Mouse (Mus musculus) neural tube, embryonic 10.5 days (tissue): ENCODE results near the gene Gtdc1.
"Not testable (repeated sequence)": the region's sequence is repeated elsewhere in the genome, so short reads cannot be mapped to it uniquely, and the experiment has no call there.

Experiments
- DNase-seq: peaks from one replicate; pipeline ENCODE4 v3.0.0-alpha.2; 2017; ENCODE audit warnings: low spot score; ENCODE audit errors: extremely low spot score

Gene Gtdc1

DNA sequence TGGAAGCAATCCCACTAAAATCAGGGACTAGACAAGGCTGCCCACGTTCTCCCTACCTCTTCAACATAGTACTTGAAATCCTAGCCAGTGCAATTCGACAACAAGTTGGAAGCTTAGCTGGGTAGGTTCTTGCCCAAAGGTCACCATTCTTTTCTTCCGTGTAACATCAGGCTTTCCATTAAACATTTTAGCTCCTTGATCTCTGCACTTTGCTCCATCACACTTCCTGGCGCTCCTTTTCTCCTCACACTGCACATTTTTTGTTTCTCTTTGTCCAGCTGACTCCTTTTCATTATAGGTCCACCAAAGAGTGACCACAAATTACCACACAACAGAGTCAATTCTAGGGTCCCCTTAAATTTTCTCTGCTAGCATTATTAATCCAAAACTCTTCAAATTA is 144.7 kb downstream of the Gtdc1 start:
- no peak for DNase-seq

DNA sequence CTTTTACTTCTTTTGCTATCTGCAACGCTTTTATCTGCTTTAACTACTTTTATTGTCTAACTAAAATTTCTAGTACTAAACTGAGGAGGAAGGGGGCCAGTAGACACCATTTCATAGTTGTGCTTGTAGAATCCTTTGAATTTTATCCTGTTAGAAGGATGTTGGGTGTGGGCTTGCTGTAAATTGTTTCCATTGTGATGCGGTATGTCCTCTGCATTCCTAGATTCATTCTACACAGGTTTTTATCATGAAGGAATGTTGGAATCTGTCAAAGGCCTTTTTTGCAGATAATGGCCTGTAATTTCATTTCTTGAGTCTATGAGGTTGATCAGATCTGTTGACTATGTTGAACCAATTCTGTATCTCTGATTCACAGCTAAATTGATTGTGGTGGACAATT is 146.5 kb downstream of the Gtdc1 start:
- DNase-seq = no peak

DNA sequence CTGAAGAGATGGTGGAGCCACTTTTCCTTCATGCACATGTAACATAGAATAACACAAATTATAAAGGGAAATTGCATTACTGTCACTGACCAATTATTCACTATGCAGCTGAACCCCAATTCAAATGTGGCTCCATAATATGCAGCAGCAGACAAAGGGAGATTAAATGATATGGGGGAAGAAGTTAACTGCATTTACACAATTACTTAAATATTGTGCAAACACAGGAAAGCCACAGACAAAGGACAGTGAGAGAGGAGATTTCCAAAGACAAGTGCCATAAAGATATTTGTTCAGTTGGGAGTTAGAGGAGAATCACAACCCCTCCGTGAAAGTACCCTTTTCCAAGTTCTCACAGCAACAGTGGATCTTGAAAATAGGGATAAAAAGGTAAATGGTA is 163.6 kb downstream of the Gtdc1 start:
- no peak for DNase-seq

DNA sequence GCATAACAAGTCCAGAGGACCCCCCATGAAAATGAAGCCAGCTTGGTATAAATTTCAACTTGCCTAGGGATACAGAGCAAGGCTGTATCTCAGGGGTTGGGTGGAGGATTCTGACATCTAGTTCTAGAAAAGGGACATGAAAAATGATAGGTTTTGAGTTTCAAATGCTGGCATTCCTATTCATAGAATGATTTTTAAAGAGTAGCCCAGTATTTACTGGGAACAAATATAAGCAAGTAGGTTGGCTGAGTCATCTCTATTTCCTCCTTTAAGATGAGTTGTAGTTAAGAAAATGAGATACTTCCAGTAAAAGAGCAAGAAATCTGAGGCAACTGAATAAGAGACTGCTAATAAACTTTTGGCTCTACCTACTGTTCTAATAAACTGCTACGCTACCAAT is 190.8 kb downstream of the Gtdc1 start:
- DNase-seq = no peak

DNA sequence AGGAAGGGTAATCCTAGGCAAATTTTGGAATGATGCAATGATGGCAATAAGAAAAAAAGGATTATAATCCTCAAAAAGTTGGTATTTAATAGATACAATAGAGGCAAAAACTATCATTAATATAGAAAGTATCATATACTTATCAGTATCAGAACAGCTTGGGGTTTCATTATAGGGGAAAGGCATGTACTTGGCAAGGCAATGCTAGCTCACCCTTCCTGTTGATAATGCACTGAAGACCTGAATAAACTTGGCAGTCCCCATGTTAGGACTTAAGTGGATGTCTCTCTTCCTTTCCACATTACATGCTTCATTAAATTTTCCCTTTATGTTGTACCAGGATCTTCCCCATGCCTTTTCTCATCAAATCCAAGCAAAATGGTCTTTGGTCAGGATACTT is 206.0 kb downstream of the Gtdc1 start:
- no peak for DNase-seq

DNA sequence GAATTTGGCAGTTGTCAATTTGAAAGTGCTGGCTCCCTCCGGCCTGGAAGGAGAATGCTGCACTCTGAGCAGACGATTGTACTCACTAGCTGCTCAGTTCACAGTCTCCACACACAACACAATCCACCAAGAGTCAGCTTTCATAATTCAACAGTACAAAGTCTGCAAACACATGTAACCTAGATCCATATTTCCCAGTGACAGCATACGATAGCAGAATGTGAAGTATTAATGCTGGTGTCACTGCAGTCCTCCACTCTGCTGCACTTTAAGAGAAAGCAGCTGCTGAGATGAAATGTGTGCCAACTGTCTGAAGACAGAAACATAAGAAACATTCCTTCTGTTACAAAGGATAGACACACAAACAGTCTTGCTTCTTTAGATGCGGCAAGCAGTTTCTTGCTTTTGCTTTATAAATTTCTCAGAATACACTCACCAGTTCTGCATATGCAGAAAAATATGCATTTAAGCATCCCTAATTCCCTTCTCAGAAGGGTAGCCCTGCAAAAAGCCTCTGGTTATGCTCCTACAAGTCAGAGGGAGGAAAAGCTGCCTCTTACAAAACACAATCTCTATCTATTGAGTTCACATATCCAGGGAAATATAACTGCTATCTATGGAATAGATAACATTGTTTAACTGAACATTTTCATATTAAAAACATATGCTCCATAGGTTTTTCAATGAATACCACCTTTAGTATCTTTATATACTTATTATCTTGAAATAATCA is 221.4 kb downstream of the Gtdc1 start:
- DNase-seq = no peak

DNA sequence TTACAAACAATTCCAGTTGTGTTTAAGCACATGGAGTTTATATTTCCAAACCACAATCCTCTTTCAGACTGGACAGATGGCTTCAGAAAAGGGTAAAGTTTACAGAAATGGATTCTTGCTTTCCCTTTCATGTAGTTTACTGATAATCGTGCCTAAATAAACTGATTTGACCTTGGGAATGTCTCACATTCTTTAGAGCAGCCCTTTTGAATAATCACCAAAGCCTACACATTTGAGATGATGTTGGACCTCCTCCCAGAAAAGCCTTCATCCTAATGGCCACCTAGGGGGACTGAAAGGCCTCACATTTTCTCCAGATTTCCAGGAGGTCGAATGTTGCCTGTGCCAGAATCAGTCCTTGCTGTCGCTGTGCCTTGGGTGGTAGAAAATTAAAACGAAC is 227.2 kb downstream of the Gtdc1 start:
- no peak for DNase-seq

DNA sequence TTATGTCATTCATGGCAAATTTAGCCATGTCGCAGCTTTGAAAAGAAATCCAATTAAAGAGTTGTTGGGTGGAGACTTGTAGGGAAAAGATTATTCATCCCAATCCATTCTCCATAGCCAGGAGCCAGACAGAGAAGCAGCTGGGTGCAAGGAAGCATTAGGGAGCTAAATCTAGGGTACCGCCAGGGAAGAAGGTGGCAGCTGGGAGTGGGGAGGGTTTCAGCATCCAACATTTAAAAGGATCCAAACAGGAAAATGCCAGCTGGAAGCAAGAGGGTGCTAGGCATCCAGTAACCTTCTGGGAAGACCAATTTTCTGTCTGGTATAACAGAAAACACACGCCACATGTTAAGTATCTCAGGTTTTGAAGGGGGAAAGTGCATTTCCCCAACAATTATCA is 231.0 kb downstream of the Gtdc1 start:
- no peak for DNase-seq

DNA sequence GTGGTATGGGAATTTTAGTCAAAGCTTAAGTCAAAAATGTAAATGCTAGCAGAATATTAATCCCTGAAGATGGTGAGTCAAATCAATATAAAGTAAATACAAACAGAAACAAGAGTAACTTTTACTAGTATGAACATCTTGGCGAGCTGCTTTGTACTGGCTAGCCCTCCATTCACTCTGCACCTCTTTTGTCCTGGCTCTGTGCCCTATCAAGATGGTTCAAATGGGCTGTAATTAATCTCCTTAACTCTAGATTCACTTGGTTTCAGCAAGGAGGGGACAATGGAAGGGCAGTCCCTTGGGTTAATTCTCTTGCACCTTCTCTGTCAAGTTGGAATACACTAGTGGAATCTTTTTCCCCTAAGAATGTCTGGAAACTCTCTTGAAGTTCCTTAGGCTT is 233.6 kb downstream of the Gtdc1 start:
- DNase-seq = no peak

DNA sequence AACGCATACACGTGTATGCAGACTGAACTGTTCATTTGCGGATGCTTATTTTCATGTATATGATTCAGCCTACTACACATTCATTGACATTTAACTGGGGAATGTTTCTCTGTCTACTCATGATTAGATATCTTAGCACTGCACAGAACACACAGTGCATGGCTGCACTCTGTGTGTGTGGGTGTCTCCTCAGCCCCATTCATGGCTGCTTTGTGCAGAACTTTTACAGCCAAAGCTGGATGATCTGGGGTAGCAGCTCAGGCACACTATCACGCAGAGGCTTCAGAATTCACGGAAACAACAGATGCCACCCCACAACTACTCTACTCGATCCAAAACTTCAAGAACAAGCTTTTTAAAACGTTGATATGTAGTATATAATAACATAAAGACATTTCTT is 263.4 kb downstream of the Gtdc1 start:
- DNase-seq = no peak

DNA sequence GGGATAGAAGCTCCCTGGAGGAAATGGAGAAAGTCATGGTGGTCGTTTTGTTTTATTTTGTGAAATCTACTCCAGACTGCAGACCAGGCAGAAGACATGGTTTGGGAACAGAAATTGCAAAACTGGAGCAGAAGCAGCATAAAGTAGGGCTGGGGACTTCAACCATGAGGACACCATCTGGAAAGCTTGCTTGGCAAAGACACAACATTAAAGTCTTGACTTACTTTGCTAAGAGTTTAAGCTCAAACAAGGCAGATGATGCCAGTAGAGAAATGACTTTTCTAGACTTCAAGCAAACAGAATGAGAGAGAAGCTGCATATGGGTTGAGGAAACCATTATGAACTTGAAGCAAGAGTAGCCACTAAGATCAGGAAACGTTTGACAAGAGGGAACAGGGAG is 267.6 kb downstream of the Gtdc1 start:
- DNase-seq = no peak

DNA sequence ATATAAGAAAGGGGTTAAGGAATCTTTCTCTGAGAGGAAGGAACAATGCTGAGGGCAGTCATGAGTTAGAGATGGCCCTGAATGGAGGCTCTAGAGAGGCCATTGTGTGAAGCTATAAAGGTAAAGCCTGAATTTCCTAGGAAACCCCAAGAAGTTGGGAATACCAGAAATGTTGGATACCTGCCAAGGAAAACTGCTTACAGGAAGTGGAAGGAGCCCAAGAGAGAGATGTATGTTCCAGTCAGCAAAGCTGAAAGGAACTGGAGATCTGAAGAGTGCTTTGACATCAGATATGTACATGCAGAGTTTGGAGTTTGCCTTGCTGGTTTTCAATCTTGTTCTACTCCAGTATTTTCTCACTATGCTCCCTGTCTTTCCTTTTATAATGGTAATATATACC is 268.4 kb downstream of the Gtdc1 start:
- no peak for DNase-seq

DNA sequence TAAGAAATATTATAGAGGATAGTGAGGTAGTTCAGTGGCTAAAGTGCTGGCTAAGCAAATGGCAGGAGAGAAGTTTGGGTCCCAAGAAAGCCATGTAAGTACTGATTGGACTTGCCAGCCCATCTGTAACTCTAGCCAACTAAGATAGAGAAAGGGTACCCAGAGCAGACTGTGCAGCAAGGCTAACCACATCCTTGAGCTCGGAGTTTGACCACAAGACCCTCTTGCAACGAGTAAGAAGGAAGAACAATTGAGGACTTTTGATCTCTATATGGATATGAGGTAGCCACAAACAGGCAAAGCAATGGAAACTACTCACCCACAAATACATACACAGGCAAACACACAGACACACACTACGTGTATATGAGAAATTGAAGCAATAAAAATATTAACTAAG is 278.9 kb downstream of the Gtdc1 start:
- no peak for DNase-seq

DNA sequence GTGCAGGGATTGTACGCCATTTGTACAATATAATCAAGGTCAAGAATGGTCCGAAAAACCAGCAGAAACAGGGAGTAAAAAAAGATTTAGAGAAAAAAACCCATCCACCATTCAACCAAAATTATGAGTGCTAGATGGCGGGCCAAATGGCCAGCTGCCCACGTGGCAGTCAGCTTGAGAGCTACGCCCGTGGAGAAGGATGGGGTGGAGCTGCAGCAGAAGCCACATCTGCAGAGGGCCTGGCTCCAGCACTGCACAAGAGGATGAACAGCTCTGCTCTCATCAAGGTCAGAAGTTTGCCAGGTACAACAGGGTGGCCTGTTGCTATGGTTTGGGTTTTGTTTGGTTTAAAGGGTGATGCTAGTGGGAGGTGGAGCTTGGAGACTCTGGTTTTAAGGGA is 281.1 kb downstream of the Gtdc1 start:
- no peak for DNase-seq

DNA sequence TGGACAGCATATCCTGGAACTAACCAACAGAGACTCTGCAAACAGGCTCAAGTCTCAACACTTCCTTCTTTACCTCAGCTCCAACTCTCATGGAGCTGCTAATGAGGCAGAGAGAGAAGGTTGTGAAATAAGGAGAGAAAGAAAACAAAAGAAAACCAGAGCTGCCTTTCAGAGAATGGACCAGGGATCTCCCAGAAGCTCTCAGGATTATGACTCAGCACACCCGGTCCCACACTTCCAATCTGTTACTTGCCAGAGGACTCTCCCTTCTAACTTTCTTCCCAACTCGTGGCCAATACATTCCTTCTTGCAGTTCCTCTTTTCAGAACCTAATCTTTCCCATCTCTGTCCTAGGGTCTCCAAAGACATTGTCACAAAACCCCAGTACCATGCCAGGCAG is 288.1 kb downstream of the Gtdc1 start:
- DNase-seq = no peak

DNA sequence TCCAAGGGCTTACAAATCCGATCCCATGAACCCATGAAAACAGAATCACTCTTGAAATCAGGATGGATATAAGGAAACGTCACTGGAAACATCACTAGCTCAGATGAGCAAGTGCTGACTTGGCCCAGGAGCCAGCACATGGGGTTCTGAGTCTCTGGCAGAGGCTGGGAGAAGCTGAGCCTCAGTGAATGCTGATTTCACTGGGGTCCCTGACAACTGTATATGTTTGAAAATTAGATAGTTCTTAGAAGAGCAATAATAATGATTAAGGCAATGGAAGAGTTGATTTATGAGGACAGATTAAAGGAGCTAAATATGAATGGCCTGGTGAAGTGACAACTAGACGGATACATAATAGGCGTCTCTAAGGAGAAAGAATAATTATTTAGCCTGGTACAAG is 289.3 kb downstream of the Gtdc1 start:
- DNase-seq = no peak

DNA sequence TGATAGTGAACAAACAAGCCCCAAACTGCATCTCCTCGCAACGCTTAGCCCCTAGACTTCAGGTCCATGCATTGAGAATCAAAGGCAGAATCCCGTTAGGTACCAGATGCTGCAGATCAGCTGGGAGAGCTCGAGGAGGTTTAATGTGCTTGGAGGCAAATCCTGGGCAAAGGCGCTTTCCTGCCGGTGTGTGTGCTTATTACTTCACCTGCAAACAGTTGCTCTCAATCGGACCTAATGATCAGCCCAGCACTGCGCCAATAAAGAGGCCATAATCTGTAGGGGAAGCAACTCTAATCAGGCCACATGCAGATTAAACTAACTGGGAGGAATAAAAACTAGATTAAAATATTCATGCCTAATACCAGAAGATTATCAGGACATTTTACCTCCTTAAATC is 293.5 kb downstream of the Gtdc1 start:
- DNase-seq = no peak

DNA sequence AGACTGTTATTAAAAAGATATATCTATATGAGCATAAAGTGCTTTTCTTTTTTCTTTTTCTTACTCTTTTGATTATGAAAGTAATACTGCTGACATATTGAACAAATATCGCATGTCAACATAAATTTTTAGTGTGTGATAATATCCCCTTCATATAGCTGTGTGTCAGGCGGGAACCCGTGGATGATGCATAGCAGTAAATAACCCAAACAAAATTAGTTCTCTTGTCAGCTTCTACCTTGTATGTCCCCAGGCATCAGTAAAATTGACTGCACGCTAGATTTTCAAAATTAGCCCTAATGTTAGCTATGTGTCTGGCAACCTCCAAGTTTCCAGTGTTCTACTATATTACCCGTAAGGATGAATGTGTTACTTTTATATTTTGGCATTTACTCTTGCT is 294.4 kb downstream of the Gtdc1 start:
- DNase-seq = no peak

DNA sequence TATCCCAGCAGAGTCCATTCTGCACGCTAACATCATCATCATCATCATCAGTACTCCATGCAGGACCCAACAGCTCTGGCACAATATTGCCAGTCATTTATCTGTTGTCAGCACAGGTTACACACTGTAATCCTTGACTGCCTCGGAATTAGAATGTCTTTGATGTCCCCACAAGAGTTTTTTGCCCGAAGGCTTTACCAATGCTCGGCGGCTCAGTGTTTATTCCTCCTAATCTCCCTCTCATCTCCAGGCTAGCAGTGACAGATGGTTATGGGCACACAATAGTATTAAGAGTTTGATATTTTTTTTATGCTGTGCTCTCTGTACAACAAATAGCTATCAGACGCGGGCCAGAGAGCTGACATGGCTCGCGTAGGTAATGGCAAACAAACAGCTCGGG is 294.9 kb downstream of the Gtdc1 start:
- no peak for DNase-seq

DNA sequence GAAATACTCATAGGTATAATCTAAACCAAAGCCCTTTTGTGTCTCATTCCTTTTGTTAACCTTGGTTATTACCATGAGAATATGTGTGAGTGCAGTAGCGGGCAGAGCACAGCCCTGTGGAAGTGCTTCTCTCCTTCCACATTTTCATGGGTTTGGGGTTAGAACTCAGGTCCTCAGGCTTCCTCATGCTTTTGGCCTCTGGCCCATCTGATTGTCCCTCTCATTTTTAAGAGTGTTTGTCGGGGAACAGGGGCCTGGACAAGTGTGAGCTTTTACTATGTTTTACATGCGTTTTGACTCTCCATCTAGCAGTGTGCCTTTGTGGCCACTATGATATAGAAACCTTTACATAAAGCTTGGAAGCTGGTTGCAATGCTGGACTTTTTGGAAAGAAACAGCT is 296.4 kb downstream of the Gtdc1 start:
- no peak for DNase-seq

DNA sequence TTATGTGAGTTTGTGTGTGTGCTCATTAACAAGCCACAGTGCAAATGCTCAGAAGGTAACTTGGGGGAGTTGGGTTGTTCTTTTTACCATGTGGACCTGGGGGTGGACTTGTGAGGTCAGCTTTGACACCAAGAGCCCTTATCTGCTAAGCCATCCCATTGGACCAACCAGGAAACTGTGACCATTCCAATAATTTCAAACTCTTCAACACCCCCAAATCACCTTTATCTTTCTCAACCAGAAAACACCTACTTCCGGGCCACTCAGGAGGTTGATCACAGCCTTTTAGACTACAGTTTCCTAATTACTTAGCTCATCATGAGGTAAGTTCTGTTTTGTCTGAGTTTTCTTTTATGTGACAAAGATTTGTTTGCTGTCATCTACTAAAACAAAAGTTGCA is 298.7 kb downstream of the Gtdc1 start:
- no peak for DNase-seq

DNA sequence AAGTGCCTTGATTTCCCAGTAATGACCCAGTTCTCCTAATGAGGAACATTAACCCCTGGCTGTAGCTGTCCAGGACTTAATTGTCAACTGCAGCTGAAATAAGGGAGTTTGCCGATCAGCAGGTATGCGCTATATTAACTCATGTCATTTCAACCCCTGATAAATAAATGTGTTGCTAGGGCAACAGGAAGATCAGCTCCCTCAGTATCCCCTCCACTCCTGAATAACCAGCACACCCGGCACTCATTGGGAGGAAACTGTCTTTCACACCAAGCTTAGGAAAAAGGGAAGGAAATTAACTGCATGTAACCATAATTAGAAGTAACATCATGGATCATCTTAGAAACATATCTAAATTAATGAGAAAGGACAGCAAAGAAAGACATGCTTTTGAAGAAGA is 302.3 kb downstream of the Gtdc1 start:
- no peak for DNase-seq

DNA sequence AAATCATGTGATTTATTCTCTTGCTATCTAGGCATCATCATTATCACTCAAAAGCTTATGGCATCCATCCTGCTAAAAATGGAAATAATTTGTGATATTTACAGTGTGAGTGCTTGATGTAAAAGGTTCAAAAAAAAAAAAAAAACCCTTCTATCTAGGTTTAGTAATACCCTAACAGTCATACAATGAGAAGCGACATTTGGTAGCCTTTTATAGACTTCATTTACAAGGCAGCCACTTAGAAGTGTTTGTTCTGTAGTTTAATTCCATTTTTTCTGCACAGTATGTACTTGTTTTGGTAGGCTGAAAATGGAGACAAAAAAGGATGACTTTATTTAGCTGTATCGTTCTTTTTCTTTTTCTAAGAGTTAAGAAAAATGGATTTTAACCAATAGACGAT is 305.0 kb downstream of the Gtdc1 start:
- no peak for DNase-seq

DNA sequence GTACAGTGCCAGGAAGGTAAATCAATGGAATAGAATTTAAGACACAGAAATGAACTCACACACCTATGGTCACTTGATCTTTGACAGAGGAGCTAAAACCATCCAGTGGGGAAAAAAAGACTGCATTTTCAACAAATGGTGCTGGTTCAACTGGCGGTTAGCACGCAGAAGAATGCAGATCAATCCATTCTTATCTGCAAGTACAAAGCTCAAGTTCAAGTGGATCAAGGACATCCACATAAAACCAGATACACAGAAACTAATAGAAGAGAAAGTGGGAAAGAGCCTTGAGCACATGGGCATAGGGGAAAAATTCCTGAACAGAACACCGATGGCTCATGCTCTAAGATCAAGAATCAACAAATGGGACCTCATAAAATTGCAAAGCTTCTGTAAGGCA is 327.8 kb downstream of the Gtdc1 start:
- DNase-seq = not testable (repeated sequence)
